Mouse (Mus musculus) stomach, embryonic 15.5 days (tissue): ENCODE measurements around the gene Sarm1. TPM values are rescaled to one million over a fixed set of nuclear protein-coding genes. Genes with fewer than 3 reads are reported as not detected.
A peak's percentile ranks its signal among the peaks of the same experiment; 100 is the strongest.

ENCODE experiments used
- ATAC-seq: fragments of 200-750 bp; cut with Nextera tagmentation; 2 replicates; pipeline ENCODE4 v1.8.0; 2017; ENCODE audit warnings: low read depth, moderate number of reproducible peaks, moderate TSS enrichment; ENCODE audit not compliant: insufficient read depth, low FRiP score
- H3K27ac ChIP-seq: fragments of 300-500 bp; sonication (generic); 2 replicates; pipeline ENCODE4 v1.5.1; 2015; ENCODE audit warnings: mild to moderate bottlenecking, inconsistent platforms
- H3K27me3 ChIP-seq: fragments of 300-500 bp; sonication (generic); replicated peaks from 2 replicates; pipeline ENCODE4 v1.6.1; 2015; ENCODE audit warnings: inconsistent platforms
- H3K36me3 ChIP-seq: fragments of 300-500 bp; sonication (generic); 2 replicates; pipeline ENCODE4 v1.6.1; 2015; ENCODE audit warnings: inconsistent platforms
- H3K4me1 ChIP-seq: fragments of 300-500 bp; sonication (generic); 2 replicates; pipeline ENCODE4 v1.6.1; 2015; ENCODE audit warnings: inconsistent platforms
- H3K4me2 ChIP-seq: fragments of 300-500 bp; sonication (generic); 2 replicates; pipeline ENCODE4 v1.6.1; 2015; ENCODE audit warnings: mild to moderate bottlenecking, inconsistent platforms
- H3K4me3 ChIP-seq: fragments of 300-500 bp; sonication (generic); replicated peaks from 2 replicates; pipeline ENCODE4 v1.5.1; 2015; ENCODE audit warnings: inconsistent platforms
- H3K9ac ChIP-seq: fragments of 300-500 bp; sonication (generic); 2 replicates; pipeline ENCODE4 v1.6.1; 2015; ENCODE audit warnings: inconsistent platforms
- H3K9me3 ChIP-seq: fragments of 300-500 bp; sonication (generic); 2 replicates; pipeline ENCODE4 v1.6.1; 2016; ENCODE audit warnings: inconsistent platforms
- WGBS: fragments of 180-500 bp; shearing (Covaris S2); methylation state at CpG from one replicate; pipeline ENCODE4 v1.1.7; 2015; 5-methylcytosine and 5-hydroxymethylcytosine counted together
- polyA plus RNA-seq: library from polyadenylated mRNA; unstranded; fragments of >200 nt; fragmentation: Nextera tagmentation; extraction: Ambion mirVana; gene quantifications from 2 replicates; pipeline ENCODE4 v1.2.1, GENCODE M21; 2015

Gene Sarm1
- polyA plus RNA-seq, 1 experiment from 2014 or later, result 2.6 TPM

DNA sequence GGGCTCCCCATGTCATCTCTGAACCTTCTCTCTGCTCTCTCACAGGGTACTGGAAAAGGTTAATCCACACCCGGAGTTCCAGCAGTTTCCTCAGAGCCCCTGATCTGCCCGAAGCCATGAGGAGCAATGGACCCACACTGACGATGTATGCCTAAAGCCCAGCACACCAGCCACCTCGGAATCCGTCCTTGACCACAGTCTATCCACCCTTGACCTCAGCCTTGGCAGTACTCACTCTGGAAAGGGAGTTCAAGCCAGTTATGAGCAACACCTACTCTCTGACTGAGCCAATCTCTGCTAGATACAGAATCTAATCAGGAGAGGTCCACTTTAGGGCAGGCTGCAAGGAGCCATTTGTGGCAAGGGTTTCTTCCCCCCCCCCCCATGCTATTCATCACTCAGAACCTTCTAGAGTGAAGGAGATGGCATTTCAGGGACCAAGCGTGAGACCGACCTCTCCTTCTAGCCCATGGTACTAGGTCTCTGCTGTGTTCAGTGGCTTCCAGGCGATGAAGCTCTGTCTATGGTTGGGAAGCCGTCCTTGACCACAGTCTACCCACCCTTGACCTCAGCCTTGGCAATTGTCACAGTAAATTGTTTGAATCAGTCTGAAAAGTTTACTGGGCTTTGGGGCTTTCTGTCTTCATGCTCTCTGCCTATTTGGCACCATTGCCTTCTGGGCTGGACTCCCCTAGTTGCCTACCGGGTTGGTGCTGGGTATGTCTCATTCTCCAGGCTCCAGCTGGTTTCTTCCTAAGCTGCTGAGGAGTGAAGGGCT, 26.0 kb downstream of the Sarm1 start:
- WGBS, result 89% methylated on average over 10 of the region's 10 CpGs
- Histone ChIP-seq H3K9ac (no peak overlapping the region), H3K27ac (no peak overlapping the region), H3K9me3 (no peaks in the 10 kb centered on the region), H3K27me3 (no peaks in the 10 kb centered on the region), H3K4me3 (no peak overlapping the region), H3K4me2 (no peak overlapping the region), H3K4me1 (peaks cover 1% of the 10 kb centered on the region), H3K36me3 (0 out of 2 replicates have a peak, but pooled peaks cover 2% of the 10 kb centered on the region)
- ATAC-seq, result no peak

GRCm38 (mm10) chr11:78467932-78468331, 29.6 kb downstream of the Sarm1 start:
- no peak overlapping the region for H3K4me3 ChIP-seq
- peaks cover 4% of the 10 kb centered on the region for H3K4me1 ChIP-seq
- no peak overlapping the region for H3K4me2 ChIP-seq
- H3K27me3 ChIP-seq, result no peaks in the 10 kb centered on the region
- ATAC-seq, result no peak
- H3K27ac ChIP-seq, result no peak overlapping the region
- 60% methylated on average over 3 of the region's 3 CpGs for WGBS
- H3K9ac ChIP-seq, result no peak overlapping the region
- H3K9me3 ChIP-seq, result no peaks in the 10 kb centered on the region
- 0 out of 2 replicates have a peak, but pooled peaks cover 2% of the 10 kb centered on the region for H3K36me3 ChIP-seq

DNA sequence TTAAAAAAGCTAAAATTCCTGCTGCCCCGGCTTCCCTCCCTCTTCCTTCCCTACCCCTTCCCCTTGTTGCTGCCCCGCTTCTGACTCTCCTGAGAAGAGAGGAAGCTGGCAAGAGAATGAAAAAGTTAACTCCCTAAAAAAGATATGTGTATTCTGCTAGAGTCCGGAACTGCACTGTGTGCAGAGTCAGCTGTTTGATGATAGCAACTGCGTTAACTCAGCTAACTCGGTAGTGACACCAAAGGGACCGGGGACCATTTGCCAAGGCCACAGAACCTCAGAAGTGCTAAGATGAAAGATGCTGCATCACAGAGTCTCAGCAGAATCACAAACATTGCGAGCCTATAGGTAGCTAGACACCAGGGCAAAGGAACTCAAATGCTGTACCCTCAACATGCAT, 30.0 kb downstream of the Sarm1 start:
- H3K36me3 ChIP-seq, result 0 out of 2 replicates have a peak, but pooled peaks cover 2% of the 10 kb centered on the region
- WGBS, result 77% methylated on average over 7 of the region's 7 CpGs
- H3K9me3 ChIP-seq, result no peaks in the 10 kb centered on the region
- no peak for ATAC-seq
- no peak overlapping the region for H3K4me2 ChIP-seq
- no peak overlapping the region for H3K4me3 ChIP-seq
- no peak overlapping the region for H3K9ac ChIP-seq
- H3K27me3 ChIP-seq, result no peaks in the 10 kb centered on the region
- H3K27ac ChIP-seq, result no peak overlapping the region
- peaks cover 4% of the 10 kb centered on the region for H3K4me1 ChIP-seq

- peak overlapping the region; percentile 88 for H3K4me2 ChIP-seq
- 0 out of 2 replicates have a peak, but pooled peaks cover 2% of the 10 kb centered on the region for H3K36me3 ChIP-seq
- H3K4me1 ChIP-seq, result peaks cover 4% of the 10 kb centered on the region
- peak overlapping the region; percentile 93 for H3K27ac ChIP-seq
- H3K27me3 ChIP-seq, result no peaks in the 10 kb centered on the region
- WGBS, result 71% methylated on average over 23 of the region's 23 CpGs
- H3K4me3 ChIP-seq, result peak overlapping the region; percentile 71
- ATAC-seq, result 0 out of 2 replicates have a peak, but pooled peaks have one; percentile 7
- H3K9me3 ChIP-seq, result no peaks in the 10 kb centered on the region
- peak overlapping the region; percentile 67; the same call in 1 of the 2 replicates for H3K9ac ChIP-seq
Measured at GRCm38 (mm10) chr11:78466242-78466912, 31.2 kb downstream of the Sarm1 start.

- H3K4me3 ChIP-seq, result peak within 1 kb of the TSS; percentile 71
- under 1% methylated on average over 41 of the region's 41 CpGs for WGBS
Measured at GRCm38 (mm10) chr11:78465568-78466180, 31.9 kb downstream of the Sarm1 start, which contains the start of gene Slc46a1. Gene Slc46a1 (plus strand): TSS chr11:78465697.

GRCm38 (mm10) chr11:78465116-78465515, 32.4 kb downstream of the Sarm1 start:
- Histone ChIP-seq H3K4me2 (peak overlapping the region; percentile 88), H3K4me1 (peaks cover 4% of the 10 kb centered on the region), H3K27me3 (no peaks in the 10 kb centered on the region), H3K27ac (0 out of 2 replicates have a peak overlapping the region, but pooled peaks have one; percentile 93), H3K4me3 (peak overlapping the region; percentile 71), H3K36me3 (0 out of 2 replicates have a peak, but pooled peaks cover 2% of the 10 kb centered on the region), H3K9me3 (no peaks in the 10 kb centered on the region), H3K9ac (no peak overlapping the region)
- whole genome bisulfite sequencing, result 25% methylated on average over 9 of the region's 9 CpGs
- ATAC-seq, result no peak

More at GRCm38 (mm10) chr11:78465568-78466180, 31.9 kb downstream of the Sarm1 start, which contains the start of gene Slc46a1:
- H3K4me1 ChIP-seq, result peaks cover 4% of the 10 kb centered on the region
- H3K9me3 ChIP-seq, result no peaks in the 10 kb centered on the region
- no peaks in the 10 kb centered on the region for H3K27me3 ChIP-seq
- peak; percentile 95 for ATAC-seq
- peak within 1 kb of the TSS; percentile 93 for H3K27ac ChIP-seq
- H3K9ac ChIP-seq, result peak within 1 kb of the TSS; percentile 67
- peak within 1 kb of the TSS; percentile 88 for H3K4me2 ChIP-seq
- H3K36me3 ChIP-seq, result 0 out of 2 replicates have a peak, but pooled peaks cover 2% of the 10 kb centered on the region

- Histone ChIP-seq H3K27ac (no peak overlapping the region), H3K27me3 (no peaks in the 10 kb centered on the region), H3K4me3 (no peak overlapping the region), H3K9me3 (no peaks in the 10 kb centered on the region), H3K4me2 (no peak overlapping the region), H3K9ac (no peak overlapping the region), H3K4me1 (peaks cover 4% of the 10 kb centered on the region), H3K36me3 (no peaks in the 10 kb centered on the region)
- ATAC-seq, result no peak
- 49% methylated on average over 13 of the region's 13 CpGs for WGBS
Measured at GRCm38 (mm10) chr11:78463286-78464036, 34.1 kb downstream of the Sarm1 start.

DNA sequence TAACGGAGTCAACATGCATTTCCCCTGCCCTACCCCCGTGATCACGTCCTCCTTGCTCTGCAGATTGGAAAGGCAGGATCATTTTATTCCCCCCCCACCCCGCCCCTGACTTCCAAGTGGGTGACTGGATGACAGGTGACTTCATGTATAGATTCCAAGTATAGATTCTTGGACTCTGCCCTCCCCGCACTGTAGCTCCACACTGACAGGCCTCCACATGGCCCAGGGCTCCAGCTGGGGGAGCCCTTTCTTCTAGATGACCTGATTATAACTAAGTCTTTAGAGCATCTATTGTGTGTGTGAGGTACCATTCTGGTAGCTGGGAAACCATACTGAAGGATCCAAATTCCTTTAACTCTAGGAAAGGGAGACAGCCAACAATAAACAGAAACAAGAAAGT, 34.9 kb downstream of the Sarm1 start:
- H3K4me2 ChIP-seq, result no peak overlapping the region
- no peak for ATAC-seq
- H3K4me1 ChIP-seq, result peaks cover 4% of the 10 kb centered on the region
- no peaks in the 10 kb centered on the region for H3K27me3 ChIP-seq
- 78% methylated on average over 5 of the region's 5 CpGs for WGBS
- H3K9ac ChIP-seq, result no peak overlapping the region
- H3K27ac ChIP-seq, result no peak overlapping the region
- H3K9me3 ChIP-seq, result no peaks in the 10 kb centered on the region
- no peak overlapping the region for H3K4me3 ChIP-seq
- no peaks in the 10 kb centered on the region for H3K36me3 ChIP-seq

DNA sequence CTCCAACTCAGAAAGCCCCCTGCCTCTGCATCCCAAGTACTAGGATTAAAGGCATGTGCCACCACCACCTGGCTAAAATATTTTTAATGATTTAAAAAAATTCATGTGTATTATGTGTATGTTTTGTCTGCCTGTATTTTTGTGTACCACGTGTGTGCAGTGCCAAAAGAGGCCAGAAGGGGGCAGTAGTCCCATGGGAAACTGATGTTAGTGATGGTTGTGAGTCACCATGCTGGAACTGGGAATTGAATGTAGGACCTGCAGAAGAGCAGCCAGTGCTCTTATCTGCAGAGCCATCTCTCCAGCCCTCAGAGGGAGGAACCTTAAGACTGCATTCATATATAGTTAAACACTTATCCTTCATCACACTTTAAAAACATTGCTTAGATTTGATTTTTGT, 35.7 kb downstream of the Sarm1 start:
- Histone ChIP-seq H3K4me1 (peaks cover 4% of the 10 kb centered on the region), H3K27ac (no peak overlapping the region), H3K9me3 (no peaks in the 10 kb centered on the region), H3K9ac (no peak overlapping the region), H3K27me3 (no peaks in the 10 kb centered on the region), H3K4me3 (no peak overlapping the region), H3K4me2 (no peak overlapping the region), H3K36me3 (no peaks in the 10 kb centered on the region)
- WGBS, result 87% methylated on average over 1 of the region's 1 CpGs
- ATAC-seq, result no peak

DNA sequence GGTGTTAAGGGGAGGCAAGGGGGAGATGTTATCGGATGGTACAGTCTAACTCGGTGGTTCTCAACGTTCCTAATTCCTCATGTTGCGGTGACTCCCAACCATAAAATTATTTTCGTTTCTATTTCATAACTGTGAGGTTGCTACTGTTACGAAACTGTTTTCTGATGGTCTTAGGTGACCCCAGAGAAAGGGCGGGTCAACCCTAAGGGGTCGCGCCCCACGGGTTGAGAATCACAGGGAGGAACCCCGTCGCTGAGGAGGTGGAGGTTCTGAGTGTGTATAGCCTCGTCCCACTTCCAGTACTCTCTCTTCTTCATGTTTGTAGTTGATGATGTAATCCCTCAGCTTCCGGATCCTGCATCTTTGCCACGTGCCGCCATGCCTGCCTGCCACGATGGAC, 38.8 kb downstream of the Sarm1 start:
- Histone ChIP-seq H3K27ac (no peak overlapping the region), H3K27me3 (no peaks in the 10 kb centered on the region), H3K4me3 (no peak overlapping the region), H3K4me2 (no peak overlapping the region), H3K4me1 (no peaks in the 10 kb centered on the region), H3K36me3 (no peaks in the 10 kb centered on the region), H3K9me3 (no peaks in the 10 kb centered on the region), H3K9ac (no peak overlapping the region)
- 78% methylated on average over 17 of the region's 17 CpGs for WGBS
- no peak for ATAC-seq

GRCm38 (mm10) chr11:78455308-78455707, 42.2 kb downstream of the Sarm1 start:
- no peak overlapping the region for H3K4me3 ChIP-seq
- H3K4me1 ChIP-seq, result no peaks in the 10 kb centered on the region
- no peak overlapping the region for H3K4me2 ChIP-seq
- no peaks in the 10 kb centered on the region for H3K9me3 ChIP-seq
- no peaks in the 10 kb centered on the region for H3K36me3 ChIP-seq
- H3K9ac ChIP-seq, result no peak overlapping the region
- H3K27ac ChIP-seq, result no peak overlapping the region
- ATAC-seq, result no peak
- WGBS, result 33% methylated on average over 5 of the region's 5 CpGs
- H3K27me3 ChIP-seq, result no peaks in the 10 kb centered on the region
